Mouse (Mus musculus) heart, adult 18-20 months (tissue): ENCODE results near the gene Rims1. TPM values are rescaled to one million over a fixed set of nuclear protein-coding genes. Genes with fewer than 3 reads are reported as not detected.

Source experiments
- DNase-seq, 2 experiments: peaks; one replicate each; pipeline ENCODE4 v3.0.0; 2021 to 2022; ENCODE audit warnings: mixed read lengths in 1 of 2
- long read RNA-seq, 2 experiments: library from polyadenylated mRNA; stranded (forward); transcript quantifications; one replicate each; pipeline ENCODE4 v2.0.0; 2021
- total RNA-seq, 2 experiments: library from RNA; stranded (reverse); gene quantifications; 2 replicates each; pipeline ENCODE4 v1.2.3; 2021

Gene Rims1
- total RNA-seq = under 1 TPM; 0.35 to 0.39 TPM
- long read RNA-seq, experiment 1 = 0 reads
- long read RNA-seq, experiment 2 = 0 reads

GRCm38 (mm10) chr1:22805726-22806625 lies at the start of gene Rims1:
TSS of gene Rims1 (minus strand) at chr1:22805994.
- peak; percentile 22 for DNase-seq

- DNase-seq = peak in 1 of 2 experiments; percentile 3
Observed at GRCm38 (mm10) chr1:22806626-22807096, 867 bp upstream of the Rims1 start.

- peak; percentile 1 to 5 for DNase-seq
Observed at GRCm38 (mm10) chr1:22805025-22805725, 619 bp downstream of the Rims1 start.

GRCm38 (mm10) chr1:22804148-22804885 lies 1.5 kb downstream of the Rims1 start:
- DNase-seq = no peak

- DNase-seq = no peak
Observed at GRCm38 (mm10) chr1:22803471-22803870, 2.3 kb downstream of the Rims1 start.

GRCm38 (mm10) chr1:22800276-22800675 lies 5.5 kb downstream of the Rims1 start:
- no peak for DNase-seq

GRCm38 (mm10) chr1:22797091-22797490 lies 8.7 kb downstream of the Rims1 start:
- DNase-seq = no peak

- DNase-seq = no peak
Observed at GRCm38 (mm10) chr1:22789391-22789909, 16.3 kb downstream of the Rims1 start.

GRCm38 (mm10) chr1:22787616-22788015 lies 18.2 kb downstream of the Rims1 start:
- no peak for DNase-seq

GRCm38 (mm10) chr1:22770530-22771254 lies 35.1 kb downstream of the Rims1 start:
- DNase-seq = no peak

GRCm38 (mm10) chr1:22763376-22763775 lies 42.4 kb downstream of the Rims1 start:
- no peak for DNase-seq

- no peak for DNase-seq
Observed at GRCm38 (mm10) chr1:22762780-22763179, 43.0 kb downstream of the Rims1 start.

- no peak for DNase-seq
Observed at GRCm38 (mm10) chr1:22750536-22750935, 55.3 kb downstream of the Rims1 start.

- DNase-seq = no peak
Observed at GRCm38 (mm10) chr1:22744655-22745054, 61.1 kb downstream of the Rims1 start.

GRCm38 (mm10) chr1:22737491-22737890 lies 68.3 kb downstream of the Rims1 start:
- DNase-seq = no peak

GRCm38 (mm10) chr1:22734429-22734828 lies 71.4 kb downstream of the Rims1 start:
- no peak for DNase-seq

- DNase-seq = no peak
Observed at GRCm38 (mm10) chr1:22733281-22733680, 72.5 kb downstream of the Rims1 start.

- no peak for DNase-seq
Observed at GRCm38 (mm10) chr1:22728207-22728606, 77.6 kb downstream of the Rims1 start.

- DNase-seq = no peak
Observed at GRCm38 (mm10) chr1:22721706-22722105, 84.1 kb downstream of the Rims1 start.

GRCm38 (mm10) chr1:22720714-22721113 lies 85.1 kb downstream of the Rims1 start:
- no peak for DNase-seq

- no peak for DNase-seq
Observed at GRCm38 (mm10) chr1:22709461-22709860, 96.3 kb downstream of the Rims1 start.
